Mouse (Mus musculus) G1E (cell line): ENCODE measurements around the gene Zfpm1.

Experiments
- CTCF ChIP-seq: IDR thresholded peaks from 2 replicates; pipeline ENCODE4 v1.5.1; 2012; ENCODE audit warnings: low read depth, low read length, inconsistent platforms, mixed read lengths
- GATA1 ChIP-seq: IDR thresholded peaks from 2 replicates; pipeline ENCODE4 v1.6.1; 2012; ENCODE audit warnings: borderline replicate concordance, low read length, inconsistent platforms, mixed read lengths
- POLR2AphosphoS5 ChIP-seq: IDR thresholded peaks from 2 replicates; pipeline ENCODE4 v1.6.1; 2012; ENCODE audit warnings: low read depth, low read length, inconsistent platforms; ENCODE audit not compliant: insufficient replicate concordance
- TAL1 ChIP-seq: conservative IDR thresholded peaks from 2 replicates; pipeline ENCODE4 v1.6.1; 2012; ENCODE audit warnings: low read depth, low read length, inconsistent platforms, mixed read lengths

DNA sequence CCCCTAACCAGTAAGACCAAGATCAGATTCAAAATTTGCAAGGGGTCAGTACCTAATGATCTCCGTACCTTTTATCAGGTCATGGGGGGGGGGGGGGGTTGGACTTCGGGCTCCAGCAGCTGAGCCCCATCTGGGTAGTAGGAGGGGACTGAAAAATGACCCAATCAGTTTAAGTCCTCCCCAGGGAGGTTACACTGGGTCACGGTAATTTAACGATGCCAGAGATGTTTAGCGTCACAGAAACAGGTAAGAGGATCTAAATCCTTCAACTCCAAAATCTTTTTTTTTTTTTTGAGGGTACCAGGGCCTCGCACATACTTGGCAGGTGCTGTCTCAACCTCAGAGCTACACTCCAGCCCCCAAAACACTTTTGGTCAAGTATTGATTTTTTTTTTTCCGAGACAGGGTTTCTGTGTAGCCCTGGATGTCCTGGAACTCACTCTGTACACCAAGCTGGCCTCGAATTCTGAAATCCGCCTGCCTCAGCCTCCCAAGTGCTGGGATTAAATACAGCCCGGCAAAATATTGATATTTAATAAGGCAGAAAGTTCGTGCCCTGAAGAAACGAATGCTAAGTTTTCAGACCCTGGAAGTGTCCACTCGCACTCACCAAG, 93.9 kb downstream of the Zfpm1 start:
- no peak for TF ChIP-seq CTCF
- no peak for TF ChIP-seq GATA1
- TF ChIP-seq POLR2AphosphoS5 = no peak
- no peak for TF ChIP-seq TAL1
